Mouse (Mus musculus) G1E (cell line): ENCODE results near the gene Vsig2. TPM values are rescaled to one million over a fixed set of nuclear protein-coding genes. Genes with fewer than 3 reads are reported as not detected.

Experiments
- ATAC-seq: 2 replicates; pipeline ENCODE4 v1.8.0; 2016; ENCODE audit warnings: mild to moderate bottlenecking; ENCODE audit not compliant: insufficient number of reproducible peaks, poor library complexity, low FRiP score, severe bottlenecking; ENCODE audit errors: extremely low read depth
- DNase-seq: peaks from one replicate; pipeline ENCODE4 v3.0.0; 2012; ENCODE audit warnings: low spot score
- H3K27me3 ChIP-seq: 2 replicates; pipeline ENCODE4 v1.6.1; 2012; ENCODE audit warnings: mild to moderate bottlenecking, low read length, inconsistent platforms; ENCODE audit not compliant: insufficient read depth
- H3K36me3 ChIP-seq: replicated peaks from 2 replicates; pipeline ENCODE3; 2012; ENCODE audit warnings: mild to moderate bottlenecking, inconsistent platforms
- H3K4me1 ChIP-seq: 2 replicates; pipeline ENCODE4 v1.6.1; 2012; ENCODE audit warnings: low read depth, low read length, inconsistent platforms, mixed read lengths; ENCODE audit not compliant: insufficient read depth
- H3K4me3 ChIP-seq: 2 replicates; pipeline ENCODE4 v1.5.1; 2012; ENCODE audit warnings: low read depth, mild to moderate bottlenecking, inconsistent platforms, low read length, moderate library complexity, mixed read lengths
- H3K9me3 ChIP-seq: replicated peaks from 2 replicates; pipeline ENCODE4 v1.6.1; 2012; ENCODE audit warnings: inconsistent platforms
- CTCF ChIP-seq: IDR thresholded peaks from 2 replicates; pipeline ENCODE4 v1.5.1; 2012; ENCODE audit warnings: low read depth, low read length, inconsistent platforms, mixed read lengths
- GATA1 ChIP-seq: IDR thresholded peaks from 2 replicates; pipeline ENCODE4 v1.6.1; 2012; ENCODE audit warnings: borderline replicate concordance, low read length, inconsistent platforms, mixed read lengths
- GATA2 ChIP-seq: IDR thresholded peaks from 2 replicates; pipeline ENCODE4 v1.6.1; 2012; ENCODE audit warnings: low read depth, low read length, inconsistent platforms, borderline replicate concordance
- POLR2AphosphoS5 ChIP-seq: IDR thresholded peaks from 2 replicates; pipeline ENCODE4 v1.6.1; 2012; ENCODE audit warnings: low read depth, low read length, inconsistent platforms; ENCODE audit not compliant: insufficient replicate concordance
- TAL1 ChIP-seq: conservative IDR thresholded peaks from 2 replicates; pipeline ENCODE4 v1.6.1; 2012; ENCODE audit warnings: low read depth, low read length, inconsistent platforms, mixed read lengths
- polyA plus RNA-seq: library from polyadenylated mRNA; stranded (reverse); fragments of >175 nt; gene quantifications from 2 replicates; pipeline ENCODE4 v1.2.3, GENCODE M21; 2012
- total RNA-seq, 2 experiments: library from RNA; stranded (forward) in 1 of 2; stranded (reverse) in 1 of 2; fragments of 200-1000 nt in 1 of 2; fragments of >200 nt in 1 of 2; fragmentation: Nextera tagmentation in 1 of 2; gene quantifications; 2 replicates each; pipeline ENCODE4 v1.2.3; 2014 to 2017

Vsig2 gene
- total and polyA plus RNA-seq, 3 experiments: 3.0 TPM; not detected in 2

DNA sequence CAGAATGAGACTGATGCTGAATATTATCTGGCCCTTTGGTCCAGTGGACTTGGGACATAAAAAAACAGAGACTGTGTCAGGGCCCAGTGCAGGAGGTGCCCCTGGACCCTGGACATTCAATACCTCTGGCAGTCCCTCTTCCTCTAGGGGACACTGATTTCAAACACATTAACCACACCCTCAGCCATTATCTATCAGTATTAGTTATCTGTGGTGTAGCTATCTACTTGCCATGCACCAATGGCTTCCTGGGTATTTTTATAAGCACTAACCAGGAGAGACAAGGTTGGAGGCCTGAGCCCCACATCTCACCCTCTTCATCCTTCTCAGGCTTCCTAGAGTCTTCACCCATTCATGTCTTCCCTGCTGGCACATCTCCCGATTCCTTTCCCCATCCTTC is 11.4 kb downstream of the Vsig2 start:
- TF ChIP-seq POLR2AphosphoS5 (no peak), CTCF (no peak), GATA1 (no peak), GATA2 (no peak), TAL1 (no peak)

DNA sequence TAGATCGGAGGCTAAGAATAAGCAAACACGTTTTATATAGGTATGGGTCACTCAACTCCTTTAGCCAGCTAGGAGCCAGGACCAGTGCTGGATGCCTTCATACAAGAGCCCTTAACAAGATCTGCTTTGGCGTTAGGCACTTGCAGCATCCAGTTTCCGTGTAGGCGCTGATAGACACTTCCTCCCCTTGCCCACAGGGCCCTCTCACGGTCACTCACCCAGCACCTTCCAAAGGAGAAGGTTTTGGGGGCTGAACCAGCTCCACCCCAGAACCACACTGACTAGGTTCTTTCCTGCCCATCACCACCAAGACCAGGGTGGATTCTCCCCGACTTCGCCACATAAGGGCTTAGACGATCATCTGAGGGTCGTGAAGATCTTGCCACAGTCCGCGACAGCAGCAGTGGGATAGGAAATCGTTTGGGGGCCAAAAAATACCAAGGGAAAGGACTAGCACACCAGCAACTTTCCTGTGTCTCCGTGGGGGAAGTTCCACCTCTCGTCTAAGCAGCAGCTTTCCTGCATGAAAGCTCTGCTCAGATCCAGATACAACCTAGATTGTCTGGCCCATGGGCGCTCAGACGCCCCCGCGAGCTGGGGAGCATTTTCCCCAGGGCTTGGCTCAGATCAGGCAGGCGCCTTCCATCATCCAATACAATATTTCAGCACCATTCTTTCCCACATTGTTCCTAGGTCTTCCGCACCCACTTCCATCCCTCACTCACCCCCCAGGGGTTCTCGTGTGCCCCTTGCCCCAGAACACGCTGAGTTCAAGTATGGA is 12.9 kb downstream of the Vsig2 start:
- DNase-seq (no peak), ATAC-seq (no peak)
- no peaks in the 10 kb centered on the region for H3K9me3 ChIP-seq
- TF ChIP-seq POLR2AphosphoS5 (no peak), CTCF (no peak), TAL1 (no peak), GATA1 (no peak), GATA2 (no peak)
- peaks cover 32% of the 10 kb centered on the region for H3K36me3 ChIP-seq
- H3K27me3 ChIP-seq: no peaks in the 10 kb centered on the region
- H3K4me1 ChIP-seq: peaks cover 90% of the 10 kb centered on the region
- H3K4me3 ChIP-seq: peak overlapping the region; percentile 80

More for the DNA sequence above, 11.4 kb downstream of the Vsig2 start:
- DNase-seq (no peak), ATAC-seq (no peak)
- no peaks in the 10 kb centered on the region for H3K9me3 ChIP-seq
- peaks cover 44% of the 10 kb centered on the region for H3K36me3 ChIP-seq
- H3K4me3 ChIP-seq: peak overlapping the region; percentile 80
- peaks cover 88% of the 10 kb centered on the region for H3K4me1 ChIP-seq
- H3K27me3 ChIP-seq: no peaks in the 10 kb centered on the region

DNA sequence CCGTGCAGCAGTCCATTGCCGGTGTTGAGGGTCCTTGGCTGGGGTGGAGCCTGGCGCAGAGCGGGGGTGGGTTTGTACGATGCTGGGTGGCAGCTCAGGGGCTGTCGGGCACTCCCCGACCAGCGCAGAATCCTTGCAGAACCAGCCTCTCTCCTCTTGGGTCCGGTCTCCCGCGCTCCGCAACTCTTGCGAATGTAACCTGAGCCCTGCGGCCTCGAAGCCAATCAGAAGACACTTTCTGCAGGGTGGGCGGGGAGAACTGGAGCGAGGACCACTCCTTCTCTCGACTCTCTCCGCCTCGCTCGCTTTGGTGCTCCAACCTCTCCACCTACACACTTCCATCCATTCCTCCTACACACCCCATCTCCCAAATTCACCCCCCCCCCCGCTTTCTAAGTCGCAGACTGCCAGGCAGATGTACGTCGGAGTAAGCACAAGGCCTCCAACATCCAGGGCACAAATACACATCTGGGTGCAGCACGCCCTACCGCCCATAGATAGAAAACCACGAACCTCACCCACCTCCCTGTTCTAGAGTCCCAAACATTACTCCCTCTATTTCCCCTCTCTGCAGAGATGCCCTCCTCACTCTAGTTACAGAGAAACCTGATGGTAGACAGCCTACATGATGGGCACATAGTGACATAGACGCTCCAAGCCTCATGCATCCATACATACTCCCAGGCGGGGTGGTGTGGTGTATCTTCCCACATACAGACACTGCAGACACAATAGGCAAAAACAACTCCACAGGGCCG is 13.7 kb downstream of the Vsig2 start, which contains the start of gene Nrgn:
Gene Nrgn, minus strand, starts transcription at position 369 of the 758 bp plus-strand sequence.
- Histone ChIP-seq H3K9me3 (no peaks in the 10 kb centered on the region), H3K27me3 (no peaks in the 10 kb centered on the region), H3K36me3 (peaks cover 28% of the 10 kb centered on the region), H3K4me3 (peak within 1 kb of the TSS; percentile 80), H3K4me1 (peaks cover 91% of the 10 kb centered on the region)
- ATAC-seq: peak; percentile 55
- peak; percentile 84 for DNase-seq
- TF ChIP-seq CTCF: no peak
- TF ChIP-seq GATA2: no peak
- TF ChIP-seq POLR2AphosphoS5: no peak
- TF ChIP-seq TAL1: no peak
- TF ChIP-seq GATA1: no peak

DNA sequence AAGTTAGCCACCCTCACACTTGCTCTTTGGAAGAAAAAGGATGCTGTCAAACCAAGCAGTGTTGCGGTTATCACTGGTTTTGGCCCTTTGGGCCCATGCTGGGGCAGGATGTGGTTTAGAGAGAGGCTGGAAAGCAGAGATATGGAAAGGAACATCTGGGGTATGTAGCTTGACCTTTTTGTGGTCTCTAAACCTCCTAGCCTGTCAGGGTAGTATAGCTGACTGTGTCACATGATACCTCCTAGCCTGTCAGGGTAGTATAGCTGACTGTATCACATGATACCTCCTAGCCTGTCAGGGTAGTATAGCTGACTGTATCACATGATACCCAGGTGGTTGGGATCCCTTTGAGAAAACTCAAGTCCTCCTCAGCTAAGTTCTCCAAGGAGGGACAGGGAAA is 15.2 kb downstream of the Vsig2 start:
- Histone ChIP-seq H3K9me3 (no peaks in the 10 kb centered on the region), H3K4me3 (peak overlapping the region; percentile 50; the same call in 1 of the 2 replicates), H3K36me3 (peaks cover 13% of the 10 kb centered on the region), H3K4me1 (peaks cover 84% of the 10 kb centered on the region), H3K27me3 (no peaks in the 10 kb centered on the region)
- TF ChIP-seq CTCF (no peak), TAL1 (peak; percentile 95)
- ATAC-seq: peak; percentile 84
- peak; percentile 79 for DNase-seq

DNA sequence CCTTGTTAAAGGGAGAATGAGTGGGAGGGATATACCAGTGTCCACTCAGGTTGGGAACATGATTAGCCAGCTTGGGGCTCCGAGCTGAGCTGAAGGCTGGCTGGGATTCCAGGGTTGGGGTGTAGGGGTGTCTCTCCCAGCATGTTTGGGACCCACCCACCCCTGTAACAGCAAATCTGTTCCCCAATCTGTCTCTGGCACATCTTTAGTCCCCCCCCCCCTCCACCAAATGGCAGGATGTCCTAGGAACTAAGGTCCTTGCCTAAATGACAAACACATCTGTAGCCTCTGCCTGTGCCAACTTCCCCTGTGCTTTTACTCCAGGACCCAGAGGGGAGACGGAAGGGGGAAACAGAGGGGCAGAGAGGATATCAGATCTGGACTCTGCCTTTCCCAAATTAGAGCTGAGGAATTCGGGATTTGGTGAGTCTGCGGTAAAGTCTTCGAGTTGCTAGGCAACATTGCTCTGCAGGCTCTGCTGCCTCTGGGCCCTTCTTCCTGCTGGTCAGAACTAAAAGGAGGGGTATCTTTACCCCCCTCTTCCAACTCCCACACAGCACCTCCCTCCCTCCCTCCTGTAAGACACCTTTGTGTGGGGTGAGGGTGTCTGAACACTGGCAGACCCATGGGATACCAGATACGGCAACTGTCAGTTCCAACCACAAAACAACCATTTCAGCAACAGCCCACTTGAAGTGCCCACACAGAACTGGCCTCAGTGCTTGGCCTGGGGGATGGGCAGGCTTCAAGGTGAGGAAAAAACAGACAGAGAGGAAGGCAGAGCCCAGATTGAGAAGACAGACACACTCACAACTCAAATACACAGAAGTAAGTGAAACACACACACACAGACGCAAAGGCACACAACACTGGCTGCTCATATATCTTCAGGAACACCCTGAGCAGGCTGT is 16.0 kb downstream of the Vsig2 start, which contains the start of gene Siae:
Gene Siae, plus strand, starts transcription at position 861 of the 911 bp plus-strand sequence.
- Histone ChIP-seq H3K9me3 (no peaks in the 10 kb centered on the region), H3K27me3 (no peaks in the 10 kb centered on the region), H3K4me3 (peak within 1 kb of the TSS; percentile 50; the same call in 1 of the 2 replicates), H3K36me3 (peaks cover 5% of the 10 kb centered on the region), H3K4me1 (peaks cover 77% of the 10 kb centered on the region)
- DNase-seq (no peak), ATAC-seq (0 out of 2 replicates have a peak, but pooled peaks have one; percentile 4)
- TF ChIP-seq TAL1 (no peak), GATA2 (no peak)

DNA sequence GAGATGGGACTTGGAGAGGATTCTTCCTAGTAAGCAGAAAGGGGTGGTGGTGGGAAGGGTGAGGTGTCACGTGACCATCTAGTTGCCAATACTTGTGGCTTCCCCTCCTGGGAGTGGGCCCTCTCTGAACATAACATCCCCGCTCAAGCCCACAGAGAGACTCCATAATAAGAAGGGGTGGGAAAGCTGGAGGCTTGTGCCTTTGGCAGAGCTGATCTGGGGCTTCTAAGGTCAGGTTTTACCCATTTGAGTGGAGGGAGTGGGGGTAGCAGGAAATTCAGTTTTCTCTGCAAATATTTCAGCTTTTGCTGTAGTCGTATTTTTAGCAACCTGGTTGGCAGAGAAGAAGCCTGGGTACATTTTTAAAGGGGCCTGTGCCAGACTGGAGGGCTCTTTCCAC is 17.3 kb downstream of the Vsig2 start:
- Histone ChIP-seq H3K4me1 (peaks cover 75% of the 10 kb centered on the region), H3K9me3 (no peaks in the 10 kb centered on the region), H3K36me3 (no peaks in the 10 kb centered on the region), H3K4me3 (no peak overlapping the region), H3K27me3 (no peaks in the 10 kb centered on the region)
- ATAC-seq (no peak), DNase-seq (no peak)
- TF ChIP-seq GATA1 (no peak), GATA2 (no peak), TAL1 (no peak), POLR2AphosphoS5 (no peak), CTCF (no peak)
